In the genomic region with DNA sequence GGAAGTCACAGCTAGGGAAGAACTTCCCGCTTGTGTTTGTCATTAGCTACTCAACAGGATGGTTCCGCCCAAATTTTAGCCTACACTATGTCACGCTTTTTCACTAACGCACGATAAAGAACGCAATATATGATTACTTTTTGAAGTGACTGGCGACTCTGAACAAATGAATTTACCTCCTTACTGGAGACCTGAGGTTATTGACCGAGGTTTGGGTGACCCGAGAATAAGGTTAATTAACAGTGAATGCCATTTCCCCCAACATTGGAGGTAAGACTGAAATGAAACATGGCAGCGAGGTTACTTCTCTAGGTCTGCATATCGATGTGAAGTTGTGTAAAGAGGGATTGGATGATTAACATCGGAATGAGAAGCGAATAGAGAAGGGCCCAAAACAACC, we compare ENCODE assay signal across 8 mouse cellular contexts. TPM values are rescaled to one million over a fixed set of nuclear protein-coding genes. Genes with fewer than 3 reads are reported as not detected.
DNase-seq lines count a peak whose midpoint lies in the region; ATAC-seq and TF ChIP-seq lines count a peak whose summit lies in the region.

No protein-coding gene starts in this region.

- peak overlapping the region; percentile 94 for H3K9ac ChIP-seq in neural tube, embryonic 11.5 days (ENCODE audit: low read length)
- H3K9ac ChIP-seq in embryonic facial prominence, embryonic 13.5 days, result peak overlapping the region; percentile 95
- H3K9ac ChIP-seq in limb, embryonic 14.5 days (ENCODE audit: low read depth, low read length, severe bottlenecking), result peak overlapping the region; percentile 94
- peak overlapping the region; percentile 97 for H3K9ac ChIP-seq in stomach, embryonic 16.5 days (ENCODE audit: low read length)

- H3K27me3 ChIP-seq in neural tube, embryonic 11.5 days (ENCODE audit: control insufficient read depth, insufficient read depth, low read length), result no peaks in the 10 kb centered on the region
- no peaks in the 10 kb centered on the region for H3K27me3 ChIP-seq in embryonic facial prominence, embryonic 13.5 days
- H3K27me3 ChIP-seq in limb, embryonic 14.5 days (ENCODE audit: control insufficient read depth, insufficient read depth, low read length), result no peaks in the 10 kb centered on the region
- H3K27me3 ChIP-seq in stomach, embryonic 16.5 days (ENCODE audit: control insufficient read depth, insufficient read depth, low read length), result no peaks in the 10 kb centered on the region

- H3K36me3 ChIP-seq in neural tube, embryonic 11.5 days (ENCODE audit: control insufficient read depth, insufficient read depth, low read length), result no peaks in the 10 kb centered on the region
- no peaks in the 10 kb centered on the region for H3K36me3 ChIP-seq in embryonic facial prominence, embryonic 13.5 days
- no peaks in the 10 kb centered on the region for H3K36me3 ChIP-seq in limb, embryonic 14.5 days (ENCODE audit: control insufficient read depth, insufficient read depth, low read length)
- H3K36me3 ChIP-seq in stomach, embryonic 16.5 days (ENCODE audit: control insufficient read depth, insufficient read depth, low read length), result no peaks in the 10 kb centered on the region

- no peaks in the 10 kb centered on the region for H3K9me3 ChIP-seq in neural tube, embryonic 11.5 days (ENCODE audit: control insufficient read depth, low read length)
- H3K9me3 ChIP-seq in embryonic facial prominence, embryonic 13.5 days, result no peaks in the 10 kb centered on the region
- no peaks in the 10 kb centered on the region for H3K9me3 ChIP-seq in limb, embryonic 14.5 days (ENCODE audit: control insufficient read depth, low read length)
- H3K9me3 ChIP-seq in stomach, embryonic 16.5 days (replicated peaks; ENCODE audit: control insufficient read depth, low read length), result no peaks in the 10 kb centered on the region

- TF ChIP-seq POLR2A in limb, embryonic 14.5 days (IDR thresholded peaks at IDR 0.05; ENCODE audit: borderline replicate concordance, extremely low read depth, insufficient read depth, insufficient read length), result no peak

- WGBS in neural tube, embryonic 11.5 days, result 5% methylated on average over 13 of the region's 13 CpGs
- 3% methylated on average over 13 of the region's 13 CpGs for WGBS in embryonic facial prominence, embryonic 13.5 days
- under 1% methylated on average over 13 of the region's 13 CpGs for WGBS in limb, embryonic 14.5 days
- WGBS in stomach, embryonic 16.5 days, result 2% methylated on average over 13 of the region's 13 CpGs

- DNase-seq in neural tube, embryonic 11.5 days (ENCODE audit: low spot score), result no peak
- no peak for DNase-seq in neural tube, embryonic 10.5 days (ENCODE audit: extremely low spot score, low spot score)
- DNase-seq in limb, embryonic 14.5 days (ENCODE audit: low spot score), result no peak
- DNase-seq in spleen, adult 12 weeks (ENCODE audit: low spot score), result no peak
- no peak for DNase-seq in thymus, postnatal 0 days (ENCODE audit: low spot score)
- DNase-seq in kidney, postnatal 14 days, result no peak

- peak overlapping the region; percentile 88 for H3K4me3 ChIP-seq in neural tube, embryonic 11.5 days (ENCODE audit: low read depth, low read length)
- peak overlapping the region; percentile 91 for H3K4me3 ChIP-seq in embryonic facial prominence, embryonic 13.5 days
- H3K4me3 ChIP-seq in limb, embryonic 14.5 days (replicated peaks; ENCODE audit: low read length), result peak overlapping the region; percentile 86
- H3K4me3 ChIP-seq in stomach, embryonic 16.5 days (replicated peaks; ENCODE audit: low read length), result peak overlapping the region; percentile 86

- peak overlapping the region; percentile 70 for H3K4me2 ChIP-seq in neural tube, embryonic 11.5 days (ENCODE audit: low read depth)
- peak overlapping the region; percentile 86 for H3K4me2 ChIP-seq in embryonic facial prominence, embryonic 13.5 days
- H3K4me2 ChIP-seq in limb, embryonic 14.5 days (replicated peaks; ENCODE audit: low read depth, low read length, severe bottlenecking), result peak overlapping the region; percentile 91
- peak overlapping the region; percentile 97 for H3K4me2 ChIP-seq in stomach, embryonic 16.5 days (ENCODE audit: low read depth, low read length)

- no peak overlapping the region for H3K27ac ChIP-seq in neural tube, embryonic 11.5 days (ENCODE audit: low read depth, low read length)
- H3K27ac ChIP-seq in embryonic facial prominence, embryonic 13.5 days, result 0 out of 2 replicates have a peak overlapping the region, but pooled peaks have one; percentile 95
- no peak overlapping the region for H3K27ac ChIP-seq in limb, embryonic 14.5 days (replicated peaks; ENCODE audit: low read depth, low read length)
- H3K27ac ChIP-seq in stomach, embryonic 16.5 days (ENCODE audit: low read length), result peak overlapping the region; percentile 95; the same call in 1 of the 2 replicates

- no peak for ATAC-seq in neural tube, embryonic 11.5 days (ENCODE audit: insufficient read depth, low FRiP score, low TSS enrichment)
- no peak for ATAC-seq in embryonic facial prominence, embryonic 13.5 days (ENCODE audit: insufficient number of reproducible peaks, insufficient read depth, low FRiP score, low TSS enrichment, low read depth)
- ATAC-seq in limb, embryonic 14.5 days (ENCODE audit: low FRiP score, low read depth), result no peak
- no peak for ATAC-seq in stomach, embryonic 16.5 days (ENCODE audit: insufficient read depth, low FRiP score)

- H3K4me1 ChIP-seq in neural tube, embryonic 11.5 days (ENCODE audit: control insufficient read depth, insufficient read depth, low read length), result peaks cover 9% of the 10 kb centered on the region
- peaks cover 22% of the 10 kb centered on the region for H3K4me1 ChIP-seq in embryonic facial prominence, embryonic 13.5 days
- H3K4me1 ChIP-seq in limb, embryonic 14.5 days (ENCODE audit: control insufficient read depth, insufficient read depth, low read length), result peaks cover 25% of the 10 kb centered on the region
- peaks cover 21% of the 10 kb centered on the region for H3K4me1 ChIP-seq in stomach, embryonic 16.5 days (ENCODE audit: control insufficient read depth, insufficient read depth, low read length)

RNA-seq across cellular contexts. Expression of gene Gen1, which starts 0.7 kb away (rescaled TPM):
- 12.3 and 14.1 TPM in 2 replicates for polyA plus RNA-seq in neural tube, embryonic 11.5 days (2014; fragmentation: Nextera tagmentation; extraction: Ambion mirVana)
- 9.3 and 11.7 TPM in 2 replicates for polyA plus RNA-seq in embryonic facial prominence, embryonic 13.5 days (2015; fragmentation: Nextera tagmentation; extraction: Ambion mirVana)
- polyA plus RNA-seq in limb, embryonic 14.5 days (2012; rRNA removed), result 4.9 and 5.9 TPM in 2 replicates
- polyA plus RNA-seq in limb, embryonic 14.5 days (2014; fragmentation: Nextera tagmentation; extraction: Ambion mirVana), result 7.0 and 8.3 TPM in 2 replicates
- polyA plus RNA-seq in stomach, embryonic 16.5 days (2015; fragmentation: Nextera tagmentation; extraction: Ambion mirVana), result 6.8 and 8.2 TPM in 2 replicates
- polyA plus RNA-seq in thymus, postnatal 0 days (2015; fragmentation: Nextera tagmentation; extraction: Ambion mirVana), result 6.5 and 7.5 TPM in 2 replicates

RNA-seq across cellular contexts. Expression of gene Smc6, which starts 0.8 kb away (rescaled TPM):
- 104 and 114 TPM in 2 replicates for polyA plus RNA-seq in neural tube, embryonic 11.5 days (2014; fragmentation: Nextera tagmentation; extraction: Ambion mirVana)
- 161 and 174 TPM in 2 replicates for polyA plus RNA-seq in embryonic facial prominence, embryonic 13.5 days (2015; fragmentation: Nextera tagmentation; extraction: Ambion mirVana)
- polyA plus RNA-seq in limb, embryonic 14.5 days (2012; rRNA removed), result 40.6 and 71.8 TPM in 2 replicates
- polyA plus RNA-seq in limb, embryonic 14.5 days (2014; fragmentation: Nextera tagmentation; extraction: Ambion mirVana), result 122 and 126 TPM in 2 replicates
- 109 and 125 TPM in 2 replicates for polyA plus RNA-seq in stomach, embryonic 16.5 days (2015; fragmentation: Nextera tagmentation; extraction: Ambion mirVana)
- polyA plus RNA-seq in thymus, postnatal 0 days (2015; fragmentation: Nextera tagmentation; extraction: Ambion mirVana), result 148 and 173 TPM in 2 replicates

RNA-seq across cellular contexts. Expression of gene Msgn1, which starts 56.1 kb away (rescaled TPM):
- not detected in 2 replicates for polyA plus RNA-seq in neural tube, embryonic 11.5 days (2014; fragmentation: Nextera tagmentation; extraction: Ambion mirVana)
- not detected in 2 replicates for polyA plus RNA-seq in embryonic facial prominence, embryonic 13.5 days (2015; fragmentation: Nextera tagmentation; extraction: Ambion mirVana)
- polyA plus RNA-seq in limb, embryonic 14.5 days (2012; rRNA removed), result 0.15 TPM in 1 of 2 replicates, not detected in the other
- polyA plus RNA-seq in limb, embryonic 14.5 days (2014; fragmentation: Nextera tagmentation; extraction: Ambion mirVana), result not detected in 2 replicates
- polyA plus RNA-seq in stomach, embryonic 16.5 days (2015; fragmentation: Nextera tagmentation; extraction: Ambion mirVana), result not detected in 2 replicates
- not detected in 2 replicates for polyA plus RNA-seq in thymus, postnatal 0 days (2015; fragmentation: Nextera tagmentation; extraction: Ambion mirVana)

Comparison
In these comparisons a context has a peak if more than half of its experiments do, and no peak if none do; other contexts are left out.
1. H3K27ac ChIP-seq: peak in embryonic facial prominence, embryonic 13.5 days (single experiment) and stomach, embryonic 16.5 days (single experiment); none in neural tube, embryonic 11.5 days (single experiment) and limb, embryonic 14.5 days (single experiment).
2. Peak in every context shown above with its lines, with median percentiles within 50 percentile points of each other: H3K4me2 ChIP-seq, H3K4me3 ChIP-seq and H3K9ac ChIP-seq.